Mouse (Mus musculus) ES-E14 (cell line): ENCODE measurements at regions not wholly inside any gene's neighbourhood (a gene's known extent, or its start where the extent isn't known, plus 50 kb on each side); places are given as distances from the start of the nearest gene placed in this dataset.

Source experiments
- DNase-seq: peaks from one replicate; pipeline ENCODE4 v3.0.0-alpha.2; 2013; ENCODE audit warnings: low read depth, low spot score
- H3K27ac ChIP-seq: 2 replicates; pipeline ENCODE4 v1.5.1; 2012; ENCODE audit warnings: low read depth, mild to moderate bottlenecking, low read length, moderate library complexity, mixed read lengths; ENCODE audit not compliant: poor library complexity, insufficient read depth, severe bottlenecking
- H3K36me3 ChIP-seq: 2 replicates; pipeline ENCODE4 v1.6.1; 2012; ENCODE audit warnings: mild to moderate bottlenecking, low read length, moderate library complexity, mixed read lengths; ENCODE audit not compliant: control insufficient read depth, poor library complexity, insufficient read depth, severe bottlenecking
- H3K4me1 ChIP-seq, 2 experiments: fragments of 150-350 bp in 1 of 2; sonication (generic) in 1 of 2; 2 replicates each; pipeline ENCODE4 v1.6.1; 2012; ENCODE audit warnings: low read length in 2 of 2, mild to moderate bottlenecking in 1 of 2, mixed read lengths in 1 of 2; ENCODE audit not compliant: control insufficient read depth in 2 of 2, insufficient read depth in 2 of 2, poor library complexity in 1 of 2
- H3K4me3 ChIP-seq, 2 experiments: fragments of 150-350 bp in 1 of 2; sonication (generic) in 1 of 2; 2 replicates each; pipeline ENCODE4 v1.5.1; 2012; ENCODE audit warnings: low read length in 2 of 2, low read depth in 1 of 2, mild to moderate bottlenecking in 1 of 2, mixed read lengths in 1 of 2; ENCODE audit not compliant: insufficient read depth in 1 of 2, poor library complexity in 1 of 2, severe bottlenecking in 1 of 2
- H3K9ac ChIP-seq: 2 replicates; pipeline ENCODE4 v1.6.1; 2012; ENCODE audit warnings: low read depth, mild to moderate bottlenecking, low read length, mixed read lengths; ENCODE audit not compliant: poor library complexity, insufficient read depth, severe bottlenecking
- H3K9me3 ChIP-seq: fragments of 150-350 bp; sonication (generic); 2 replicates; pipeline ENCODE4 v1.6.1; 2012; ENCODE audit warnings: low read depth, mild to moderate bottlenecking, low read length; ENCODE audit not compliant: control insufficient read depth, insufficient read depth
- CHD2 ChIP-seq: IDR thresholded peaks from 2 replicates; pipeline ENCODE4 v1.6.1; 2014; ENCODE audit warnings: mild to moderate bottlenecking, low read depth, low read length, inconsistent platforms
- HCFC1 ChIP-seq: IDR thresholded peaks from 2 replicates; pipeline ENCODE4 v1.6.1; 2012; ENCODE audit warnings: low read length, inconsistent platforms, borderline replicate concordance; ENCODE audit not compliant: insufficient read depth
- MAFK ChIP-seq: IDR thresholded peaks from 2 replicates; pipeline ENCODE4 v1.6.1; 2014; ENCODE audit warnings: mild to moderate bottlenecking, low read depth, low read length, inconsistent platforms; ENCODE audit not compliant: insufficient read depth
- ZC3H11A ChIP-seq: IDR thresholded peaks from 2 replicates; pipeline ENCODE4 v1.6.1; 2012; ENCODE audit warnings: low read depth, mild to moderate bottlenecking, inconsistent platforms, low read length, borderline replicate concordance
- ZNF384 ChIP-seq: IDR thresholded peaks from 2 replicates; pipeline ENCODE4 v1.6.1; 2012; ENCODE audit warnings: low read depth, low read length, inconsistent platforms
- in situ Hi-C, 2 experiments: fragments of 600-800 bp; cut with MboI; formaldehyde crosslinking; loops; one replicate each; pipeline ENCODE4 v1.15.1; 2025; ENCODE audit warnings: low sequenced_read_pairs in 2 of 2, inconsistent platforms in 1 of 2; ENCODE audit not compliant: unreplicated experiment in 2 of 2

DNA sequence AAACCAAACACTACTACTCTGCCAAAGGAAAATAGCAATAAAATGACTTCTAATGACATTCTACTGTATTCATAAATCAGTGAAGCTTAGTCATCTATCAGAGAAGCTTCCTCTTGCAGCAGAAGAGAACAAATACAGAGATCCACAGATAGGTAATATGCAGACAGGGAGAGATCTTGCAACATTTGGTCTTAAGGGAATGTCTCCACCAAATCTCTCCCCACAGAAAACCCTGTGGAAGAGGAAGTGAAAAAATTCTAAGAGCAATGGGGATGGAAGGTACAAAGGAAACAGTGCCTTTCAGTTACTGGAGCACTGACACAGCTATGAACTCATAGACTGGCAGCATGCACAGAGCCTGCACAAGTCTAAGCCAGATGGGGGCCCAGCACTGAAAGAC is 202.4 kb upstream of the Dkk2 start:
- Histone ChIP-seq H3K4me3 (no peak overlapping the region), H3K27ac (no peak overlapping the region), H3K9me3 (no peaks in the 10 kb centered on the region), H3K9ac (no peak overlapping the region), H3K4me1 (no peaks in the 10 kb centered on the region), H3K36me3 (no peaks in the 10 kb centered on the region)
- DNase-seq = no peak
- in situ Hi-C loops = no loop called here
- TF ChIP-seq ZNF384 (no peak), ZC3H11A (no peak), HCFC1 (no peak), CHD2 (no peak), MAFK (no peak)

DNA sequence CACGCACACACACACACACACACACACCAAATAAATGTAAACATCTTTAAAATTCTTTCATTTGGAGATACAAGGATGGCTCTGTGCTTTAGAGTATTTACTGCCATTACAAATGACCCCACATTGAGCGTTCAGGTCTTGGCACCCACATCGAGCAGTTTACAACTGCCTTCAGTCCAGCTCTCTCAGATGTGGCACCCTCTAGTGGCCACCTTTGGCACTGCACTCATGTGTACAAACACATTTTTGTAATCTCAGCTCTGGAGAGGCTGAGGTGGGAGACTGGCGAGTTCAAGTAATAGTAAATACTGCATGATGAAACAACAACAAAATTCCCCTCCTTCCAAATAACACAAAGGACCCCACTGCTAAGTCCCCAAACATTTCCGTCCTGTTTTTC is 198.6 kb upstream of the Dkk2 start:
- TF ChIP-seq ZC3H11A = peak; percentile 75; the same call in 1 of the 2 replicates
- TF ChIP-seq CHD2 = no peak
- Histone ChIP-seq H3K9ac (no peak overlapping the region), H3K4me1 (no peaks in the 10 kb centered on the region), H3K9me3 (no peaks in the 10 kb centered on the region), H3K36me3 (no peaks in the 10 kb centered on the region), H3K27ac (no peak overlapping the region), H3K4me3 (no peak overlapping the region)
- DNase-seq = peak; percentile 58
- in situ Hi-C loops = no loop called here

DNA sequence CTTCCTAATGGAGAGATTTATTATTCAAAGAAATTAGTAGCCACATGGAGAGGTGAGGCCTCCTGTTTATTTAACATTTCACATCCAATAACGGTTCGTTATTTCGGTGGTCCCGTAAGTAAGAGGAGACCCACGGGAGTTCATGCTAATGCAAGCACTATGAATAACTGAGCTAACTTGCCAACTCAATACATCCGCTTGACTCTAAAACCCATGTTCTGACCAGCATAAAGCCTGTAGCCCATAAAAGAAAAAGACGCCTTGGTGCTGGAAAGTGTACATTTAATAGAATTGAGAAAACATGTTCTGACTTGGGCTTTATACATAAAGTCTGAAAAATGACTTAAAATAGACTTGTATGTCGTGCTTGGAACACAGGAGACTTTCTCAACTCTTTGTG is 198.1 kb upstream of the Dkk2 start:
- TF ChIP-seq ZNF384 = no peak
- TF ChIP-seq ZC3H11A = no peak
- TF ChIP-seq MAFK = no peak
- TF ChIP-seq HCFC1 = no peak
- TF ChIP-seq CHD2 = no peak
- H3K9me3 ChIP-seq = no peaks in the 10 kb centered on the region
- no peak for DNase-seq
- H3K36me3 ChIP-seq = no peaks in the 10 kb centered on the region
- no peaks in the 10 kb centered on the region for H3K4me1 ChIP-seq
- H3K9ac ChIP-seq = no peak overlapping the region
- no peak overlapping the region for H3K4me3 ChIP-seq
- H3K27ac ChIP-seq = no peak overlapping the region
- in situ Hi-C loops = no loop called here

DNA sequence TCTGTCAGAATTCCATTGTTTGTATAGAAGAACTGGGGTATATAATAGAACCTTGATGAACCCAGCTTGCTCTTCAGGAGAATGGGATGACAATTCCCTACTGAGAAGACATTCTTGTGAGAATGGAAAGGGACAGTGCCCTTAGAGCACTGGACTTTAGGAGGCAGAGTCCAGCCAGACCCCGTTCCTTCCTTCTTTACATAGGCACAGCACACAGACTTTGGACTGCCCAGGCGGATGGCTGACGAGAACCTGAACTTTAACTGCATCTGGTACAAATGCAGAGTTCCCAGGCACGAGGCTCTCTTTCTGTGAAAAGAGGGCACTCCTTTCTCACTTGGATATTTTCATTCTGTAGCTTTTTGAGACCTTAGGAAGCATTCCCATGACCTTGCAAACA is 197.4 kb upstream of the Dkk2 start:
- TF ChIP-seq ZNF384 (no peak), ZC3H11A (no peak), HCFC1 (no peak), MAFK (no peak), CHD2 (no peak)
- Histone ChIP-seq H3K9me3 (no peaks in the 10 kb centered on the region), H3K36me3 (no peaks in the 10 kb centered on the region), H3K4me1 (no peaks in the 10 kb centered on the region), H3K27ac (no peak overlapping the region), H3K4me3 (no peak overlapping the region), H3K9ac (no peak overlapping the region)
- in situ Hi-C loops = no loop called here
- DNase-seq = no peak

DNA sequence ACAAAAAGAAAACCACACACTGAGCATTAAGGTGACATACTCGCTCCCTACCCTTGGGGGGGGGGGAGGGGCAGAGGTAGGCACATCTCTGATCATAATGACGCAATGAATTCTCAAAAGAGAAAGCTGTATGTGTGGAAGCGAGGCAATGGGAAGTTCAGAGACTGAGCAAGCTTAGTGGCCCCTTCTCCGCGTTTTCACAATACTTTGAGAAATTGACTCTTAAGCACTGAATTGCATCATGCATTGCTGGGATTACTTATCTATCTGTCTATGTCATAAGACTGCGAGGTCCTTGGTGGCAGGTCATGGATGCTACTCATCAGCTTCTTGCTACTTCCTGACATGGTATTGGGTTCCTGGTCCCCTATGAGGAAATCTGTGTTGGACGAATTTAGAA is 193.2 kb upstream of the Dkk2 start:
- no peak for TF ChIP-seq ZNF384
- no peaks in the 10 kb centered on the region for H3K4me1 ChIP-seq
- no peak overlapping the region for H3K9ac ChIP-seq
- DNase-seq = no peak
- no peaks in the 10 kb centered on the region for H3K36me3 ChIP-seq
- no peak overlapping the region for H3K4me3 ChIP-seq
- in situ Hi-C loops = no loop called here
- H3K9me3 ChIP-seq = no peaks in the 10 kb centered on the region
- no peak overlapping the region for H3K27ac ChIP-seq
